Mouse (Mus musculus) liver, embryonic 13.5 days (tissue): ENCODE data around the gene Eri2. TPM values are rescaled to one million over a fixed set of nuclear protein-coding genes. Genes with fewer than 3 reads are reported as not detected.

Experiments
- ATAC-seq: fragments of 200-750 bp; cut with Nextera tagmentation; 2 replicates; pipeline ENCODE4 v1.8.0; 2017; ENCODE audit warnings: low read depth, mild to moderate bottlenecking, moderate number of reproducible peaks, moderate library complexity
- DNase-seq: peaks from one replicate; pipeline ENCODE4 v3.0.0; 2022
- H3K27ac ChIP-seq: fragments of 300-500 bp; sonication (generic); 2 replicates; pipeline ENCODE4 v1.5.1; 2015; ENCODE audit warnings: moderate library complexity, mild to moderate bottlenecking, inconsistent platforms
- H3K27me3 ChIP-seq: fragments of 300-500 bp; sonication (generic); 2 replicates; pipeline ENCODE4 v1.6.1; 2015; ENCODE audit warnings: mild to moderate bottlenecking, inconsistent platforms
- H3K36me3 ChIP-seq: fragments of 300-500 bp; sonication (generic); 2 replicates; pipeline ENCODE4 v1.6.1; 2015; ENCODE audit warnings: mild to moderate bottlenecking, inconsistent platforms
- H3K4me1 ChIP-seq: fragments of 300-500 bp; sonication (generic); replicated peaks from 2 replicates; pipeline ENCODE4 v1.6.1; 2015; ENCODE audit warnings: inconsistent platforms
- H3K4me2 ChIP-seq: fragments of 300-500 bp; sonication (generic); 2 replicates; pipeline ENCODE4 v1.6.1; 2015; ENCODE audit warnings: inconsistent platforms, mild to moderate bottlenecking, moderate library complexity
- H3K4me3 ChIP-seq: fragments of 300-500 bp; sonication (generic); replicated peaks from 2 replicates; pipeline ENCODE4 v1.5.1; 2015; ENCODE audit warnings: mild to moderate bottlenecking, inconsistent platforms
- H3K9ac ChIP-seq: fragments of 300-500 bp; sonication (generic); 2 replicates; pipeline ENCODE4 v1.6.1; 2015; ENCODE audit warnings: mild to moderate bottlenecking, inconsistent platforms
- H3K9me3 ChIP-seq: fragments of 300-500 bp; sonication (generic); replicated peaks from 2 replicates; pipeline ENCODE4 v1.6.1; 2016; ENCODE audit warnings: inconsistent platforms
- WGBS: fragments of 180-500 bp; shearing (Covaris S2); methylation state at CpG from one replicate; pipeline ENCODE4 v1.1.7; 2015; ENCODE audit not compliant: insufficient replicate concordance; 5-methylcytosine and 5-hydroxymethylcytosine counted together
- polyA plus RNA-seq: library from polyadenylated mRNA; unstranded; fragments of >200 nt; fragmentation: Nextera tagmentation; extraction: Ambion mirVana; gene quantifications from 2 replicates; pipeline ENCODE4 v1.2.1, GENCODE M21; 2015

Gene Eri2
- polyA plus RNA-seq, 1 experiment from 2014 or later, result 12.4 TPM

- WGBS, result 24% methylated on average over 5 of the region's 5 CpGs
- Histone ChIP-seq H3K27ac (peak overlapping the region; percentile 80), H3K27me3 (no peaks in the 10 kb centered on the region), H3K9ac (peak overlapping the region; percentile 46; the same call in 1 of the 2 replicates), H3K4me1 (peaks cover 30% of the 10 kb centered on the region), H3K36me3 (peaks cover 57% of the 10 kb centered on the region), H3K9me3 (no peaks in the 10 kb centered on the region), H3K4me2 (peak overlapping the region; percentile 41), H3K4me3 (no peak overlapping the region)
- ATAC-seq (peak; percentile 99), DNase-seq (peak; percentile 64)
Measured at GRCm38 (mm10) chr7:119784908-119785307, 8.9 kb downstream of the Eri2 start.

- H3K27ac ChIP-seq, result no peak overlapping the region
- H3K36me3 ChIP-seq, result peaks cover 43% of the 10 kb centered on the region
- WGBS, result 89% methylated on average over 2 of the region's 2 CpGs
- no peak overlapping the region for H3K4me2 ChIP-seq
- no peak overlapping the region for H3K9ac ChIP-seq
- DNase-seq, result no peak
- no peak overlapping the region for H3K4me3 ChIP-seq
- H3K27me3 ChIP-seq, result no peaks in the 10 kb centered on the region
- no peaks in the 10 kb centered on the region for H3K9me3 ChIP-seq
- peaks cover 30% of the 10 kb centered on the region for H3K4me1 ChIP-seq
- no peak for ATAC-seq
Measured at GRCm38 (mm10) chr7:119783453-119783852, 10.4 kb downstream of the Eri2 start.

- 84% methylated on average over 8 of the region's 8 CpGs for WGBS
- no peaks in the 10 kb centered on the region for H3K36me3 ChIP-seq
- no peak for ATAC-seq
- H3K27ac ChIP-seq, result no peak overlapping the region
- H3K9me3 ChIP-seq, result no peaks in the 10 kb centered on the region
- no peak overlapping the region for H3K4me2 ChIP-seq
- H3K4me3 ChIP-seq, result no peak overlapping the region
- no peak overlapping the region for H3K9ac ChIP-seq
- no peak for DNase-seq
- no peaks in the 10 kb centered on the region for H3K27me3 ChIP-seq
- H3K4me1 ChIP-seq, result 0 out of 2 replicates have a peak, but pooled peaks cover 9% of the 10 kb centered on the region
Measured at GRCm38 (mm10) chr7:119769895-119770294, 24.0 kb downstream of the Eri2 start.

GRCm38 (mm10) chr7:119766996-119767395 lies 26.9 kb downstream of the Eri2 start:
- ATAC-seq, result no peak
- DNase-seq, result no peak
- H3K27ac ChIP-seq, result no peak overlapping the region
- no peaks in the 10 kb centered on the region for H3K9me3 ChIP-seq
- WGBS, result 60% methylated on average over 6 of the region's 6 CpGs
- H3K27me3 ChIP-seq, result no peaks in the 10 kb centered on the region
- 0 out of 2 replicates have a peak, but pooled peaks cover 9% of the 10 kb centered on the region for H3K4me1 ChIP-seq
- H3K9ac ChIP-seq, result no peak overlapping the region
- H3K36me3 ChIP-seq, result no peaks in the 10 kb centered on the region
- no peak overlapping the region for H3K4me2 ChIP-seq
- H3K4me3 ChIP-seq, result no peak overlapping the region

GRCm38 (mm10) chr7:119764377-119764776 lies 29.5 kb downstream of the Eri2 start:
- Histone ChIP-seq H3K4me1 (no peaks in the 10 kb centered on the region), H3K9ac (no peak overlapping the region), H3K4me3 (no peak overlapping the region), H3K4me2 (no peak overlapping the region), H3K36me3 (no peaks in the 10 kb centered on the region), H3K9me3 (no peaks in the 10 kb centered on the region), H3K27ac (no peak overlapping the region), H3K27me3 (no peaks in the 10 kb centered on the region)
- no peak for ATAC-seq
- DNase-seq, result no peak
- 78% methylated on average over 3 of the region's 3 CpGs for WGBS

GRCm38 (mm10) chr7:119762166-119762697 lies 31.6 kb downstream of the Eri2 start:
- Histone ChIP-seq H3K9ac (no peak overlapping the region), H3K36me3 (no peaks in the 10 kb centered on the region), H3K27me3 (no peaks in the 10 kb centered on the region), H3K27ac (no peak overlapping the region; the same call in 1 of the 2 replicates), H3K9me3 (no peaks in the 10 kb centered on the region), H3K4me1 (no peaks in the 10 kb centered on the region), H3K4me3 (no peak overlapping the region), H3K4me2 (no peak overlapping the region)
- DNase-seq (no peak), ATAC-seq (no peak)
- WGBS, result 45% methylated on average over 4 of the region's 4 CpGs

- Histone ChIP-seq H3K9ac (no peak within 1 kb of the TSS), H3K36me3 (no peaks in the 10 kb centered on the region), H3K27ac (no peak within 1 kb of the TSS), H3K4me3 (no peak within 1 kb of the TSS), H3K4me2 (peak within 1 kb of the TSS; percentile 20; the same call in 1 of the 2 replicates), H3K9me3 (no peaks in the 10 kb centered on the region), H3K27me3 (no peaks in the 10 kb centered on the region), H3K4me1 (no peaks in the 10 kb centered on the region)
- ATAC-seq, result peak; percentile 43; the same call in 1 of the 2 replicates
- 64% methylated on average over 11 of the region's 11 CpGs for WGBS
- DNase-seq, result no peak
Measured at GRCm38 (mm10) chr7:119760527-119760951, 33.3 kb downstream of the Eri2 start, which contains the start of gene Acsm3. Acsm3 (plus strand) TSS chr7:119760923.

GRCm38 (mm10) chr7:119753696-119754095 lies 40.2 kb downstream of the Eri2 start:
- Histone ChIP-seq H3K9me3 (no peaks in the 10 kb centered on the region), H3K4me2 (no peak overlapping the region), H3K4me3 (no peak overlapping the region), H3K27me3 (no peaks in the 10 kb centered on the region), H3K36me3 (no peaks in the 10 kb centered on the region), H3K9ac (no peak overlapping the region), H3K27ac (no peak overlapping the region), H3K4me1 (no peaks in the 10 kb centered on the region)
- DNase-seq, result no peak
- WGBS, result 66% methylated on average over 1 of the region's 1 CpGs
- no peak for ATAC-seq

GRCm38 (mm10) chr7:119749942-119750341 lies 43.9 kb downstream of the Eri2 start:
- H3K27ac ChIP-seq, result no peak overlapping the region

GRCm38 (mm10) chr7:119748761-119749160 lies 45.1 kb downstream of the Eri2 start:
- Histone ChIP-seq H3K36me3 (no peaks in the 10 kb centered on the region), H3K4me2 (no peak overlapping the region), H3K4me3 (no peak overlapping the region), H3K9me3 (no peaks in the 10 kb centered on the region), H3K9ac (no peak overlapping the region), H3K4me1 (peaks cover 4% of the 10 kb centered on the region; the same call in 1 of the 2 replicates), H3K27me3 (no peaks in the 10 kb centered on the region), H3K27ac (no peak overlapping the region)
- DNase-seq, result no peak
- peak; percentile 26; the same call in 1 of the 2 replicates for ATAC-seq
- 48% methylated on average over 1 of the region's 2 CpGs for WGBS

More at GRCm38 (mm10) chr7:119749942-119750341, 43.9 kb downstream of the Eri2 start:
- no peak overlapping the region for H3K9ac ChIP-seq
- no peak overlapping the region for H3K4me2 ChIP-seq
- H3K36me3 ChIP-seq, result no peaks in the 10 kb centered on the region
- 41% methylated on average over 2 of the region's 2 CpGs for WGBS
- H3K4me3 ChIP-seq, result no peak overlapping the region
- no peaks in the 10 kb centered on the region for H3K4me1 ChIP-seq
- DNase-seq (no peak), ATAC-seq (no peak)
- H3K27me3 ChIP-seq, result no peaks in the 10 kb centered on the region
- H3K9me3 ChIP-seq, result no peaks in the 10 kb centered on the region

GRCm38 (mm10) chr7:119745869-119746268 lies 48.0 kb downstream of the Eri2 start:
- Histone ChIP-seq H3K4me3 (no peak overlapping the region), H3K27me3 (0 out of 2 replicates have a peak, but pooled peaks cover 5% of the 10 kb centered on the region), H3K9ac (no peak overlapping the region), H3K4me1 (peaks cover 4% of the 10 kb centered on the region; the same call in 1 of the 2 replicates), H3K4me2 (no peak overlapping the region), H3K27ac (no peak overlapping the region), H3K9me3 (no peaks in the 10 kb centered on the region), H3K36me3 (no peaks in the 10 kb centered on the region)
- no peak for ATAC-seq
- DNase-seq, result no peak
- WGBS, result 66% methylated on average over 1 of the region's 1 CpGs

GRCm38 (mm10) chr7:119744321-119744720 lies 49.5 kb downstream of the Eri2 start:
- Histone ChIP-seq H3K27ac (no peak overlapping the region), H3K9me3 (no peaks in the 10 kb centered on the region), H3K27me3 (0 out of 2 replicates have a peak, but pooled peaks cover 5% of the 10 kb centered on the region), H3K36me3 (no peaks in the 10 kb centered on the region), H3K4me1 (peaks cover 4% of the 10 kb centered on the region; the same call in 1 of the 2 replicates), H3K4me3 (peak overlapping the region; percentile 21), H3K4me2 (peak overlapping the region; percentile 45), H3K9ac (no peak overlapping the region)
- WGBS, result 14% methylated on average over 30 of the region's 34 CpGs
- DNase-seq, result peak; percentile 16
- peak; percentile 50; the same call in 1 of the 2 replicates for ATAC-seq
